In genomic region chr3:29081952-29082295, GRCm38 (mm10) we compare ENCODE assay signal across 7 mouse cellular contexts. TPM values are rescaled to one million over a fixed set of nuclear protein-coding genes. Genes with fewer than 3 reads are reported as not detected.
DNase-seq lines count a peak whose midpoint lies in the region; ATAC-seq lines count a peak whose summit lies in the region.

Gene Egfem1, plus strand, starts transcription at chr3:29082023.

- H3K4me1 ChIP-seq in lung, embryonic 15.5 days = peaks cover 15% of the 10 kb centered on the region
- peaks cover 32% of the 10 kb centered on the region for H3K4me1 ChIP-seq in forebrain, embryonic 12.5 days
- peaks cover 40% of the 10 kb centered on the region for H3K4me1 ChIP-seq in midbrain, embryonic 10.5 days

- peak within 1 kb of the TSS; percentile 94 for H3K4me2 ChIP-seq in lung, embryonic 15.5 days
- peak within 1 kb of the TSS; percentile 90 for H3K4me2 ChIP-seq in forebrain, embryonic 12.5 days

- peaks cover 39% of the 10 kb centered on the region for H3K27me3 ChIP-seq in lung, embryonic 15.5 days
- H3K27me3 ChIP-seq in forebrain, embryonic 12.5 days = peaks cover 28% of the 10 kb centered on the region
- peaks cover 69% of the 10 kb centered on the region for H3K27me3 ChIP-seq in midbrain, embryonic 10.5 days (ENCODE audit: low read depth, poor library complexity, severe bottlenecking)

- H3K4me3 ChIP-seq in lung, embryonic 15.5 days = peak within 1 kb of the TSS; percentile 54
- peak within 1 kb of the TSS; percentile 60 for H3K4me3 ChIP-seq in forebrain, embryonic 12.5 days (replicated peaks)
- H3K4me3 ChIP-seq in midbrain, embryonic 10.5 days = peak within 1 kb of the TSS; percentile 77

- H3K36me3 ChIP-seq in lung, embryonic 15.5 days = no peaks in the 10 kb centered on the region
- H3K36me3 ChIP-seq in forebrain, embryonic 12.5 days (replicated peaks) = no peaks in the 10 kb centered on the region
- no peaks in the 10 kb centered on the region for H3K36me3 ChIP-seq in midbrain, embryonic 10.5 days

- H3K27ac ChIP-seq in lung, embryonic 15.5 days = no peak within 1 kb of the TSS
- H3K27ac ChIP-seq in forebrain, embryonic 12.5 days = peak within 1 kb of the TSS; percentile 46; the same call in 1 of the 2 replicates
- peak within 1 kb of the TSS; percentile 85 for H3K27ac ChIP-seq in midbrain, embryonic 10.5 days (replicated peaks)

- ATAC-seq in lung, embryonic 15.5 days (ENCODE audit: borderline replicate concordance, extremely low read depth, low FRiP score, low TSS enrichment) = peak; percentile 36
- peak; percentile 47; the same call in 1 of the 2 replicates for ATAC-seq in forebrain, embryonic 12.5 days (ENCODE audit: low FRiP score)
- no peak for ATAC-seq in megakaryocyte-erythroid progenitor cell, adult 5-6 weeks (replicated peaks; ENCODE audit: low FRiP score, low TSS enrichment, poor library complexity, severe bottlenecking)

- peak within 1 kb of the TSS; percentile 31 for H3K9ac ChIP-seq in lung, embryonic 15.5 days
- peak within 1 kb of the TSS; percentile 60 for H3K9ac ChIP-seq in forebrain, embryonic 12.5 days

- DNase-seq in lung, postnatal 4 days = no peak
- DNase-seq in layer of hippocampus, adult 9-10 months (ENCODE audit: low spot score) = peak; percentile 7
- no peak for DNase-seq in midbrain, embryonic 10.5 days (ENCODE audit: low spot score)
- DNase-seq in urinary bladder, postnatal 10 days (ENCODE audit: low spot score) = no peak

- no peaks in the 10 kb centered on the region for H3K9me3 ChIP-seq in lung, embryonic 15.5 days
- H3K9me3 ChIP-seq in forebrain, embryonic 12.5 days = no peaks in the 10 kb centered on the region
- no peaks in the 10 kb centered on the region for H3K9me3 ChIP-seq in midbrain, embryonic 10.5 days (replicated peaks)

- 8% methylated on average over 12 of the region's 12 CpGs for WGBS in lung, embryonic 15.5 days
- WGBS in forebrain, embryonic 12.5 days = 4% methylated on average over 12 of the region's 12 CpGs
- WGBS in midbrain, embryonic 10.5 days = 3% methylated on average over 12 of the region's 12 CpGs

RNA-seq across cellular contexts. Expression of gene Egfem1, which starts in this region (rescaled TPM):
- polyA plus RNA-seq in lung, embryonic 15.5 days (2015; fragmentation: Nextera tagmentation; extraction: Ambion mirVana) = 11.9 and 16.5 TPM in 2 replicates
- polyA plus RNA-seq in forebrain, embryonic 12.5 days (2016; fragmentation: Nextera tagmentation; extraction: Ambion mirVana) = 5.5 and 6.1 TPM in 2 replicates
- polyA plus RNA-seq in midbrain, embryonic 10.5 days (2016; fragmentation: Nextera tagmentation; extraction: Ambion mirVana) = 10.7 and 13.7 TPM in 2 replicates
- not detected in 2 replicates for total RNA-seq in megakaryocyte-erythroid progenitor cell, adult 5-6 weeks (2014; fragmentation: Nextera tagmentation)
- not detected in 2 replicates for total RNA-seq in megakaryocyte-erythroid progenitor cell, adult 5-6 weeks (2017)
